Mouse (Mus musculus): ENCODE results near the gene Nkiras2. TPM values are rescaled to one million over a fixed set of nuclear protein-coding genes. Genes with fewer than 3 reads are reported as not detected.
"Not testable (repeated sequence)": the region's sequence is repeated elsewhere in the genome, so short reads cannot be mapped to it uniquely, and the experiment has no call there.

Gene Nkiras2
- polyA plus RNA-seq, 1 experiment: 23.5 TPM

- DNase-seq (ENCODE audit: extremely low spot score in 1 of 2, low spot score in 1 of 2): no peak
Observed at GRCm38 (mm10) chr11:100625754-100626700, 7.0 kb downstream of the Nkiras2 start.

DNA sequence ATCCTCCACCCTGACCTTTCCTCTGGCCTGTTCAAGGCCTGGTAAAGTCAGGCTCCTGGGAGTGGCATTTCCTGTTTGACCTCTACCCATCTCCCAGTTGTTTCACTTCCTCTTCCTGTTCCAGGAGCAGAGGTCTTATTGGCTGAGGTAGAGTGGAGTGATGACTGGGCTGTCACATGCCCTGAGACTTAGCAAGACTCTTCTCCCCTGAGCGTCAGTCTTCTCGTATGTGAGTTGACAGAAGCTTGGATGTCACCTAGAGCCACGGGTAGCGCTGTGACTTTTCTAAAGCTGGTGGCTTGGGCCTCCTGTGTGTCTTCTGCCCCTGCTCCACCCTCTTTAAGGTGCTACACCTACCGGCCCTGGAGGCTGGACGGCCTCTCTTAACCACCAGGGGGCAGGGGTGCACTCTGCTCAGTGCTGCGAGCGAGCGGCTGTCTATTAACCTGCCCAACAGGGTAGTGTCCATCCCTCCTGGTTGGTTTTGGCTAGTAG is 7.7 kb downstream of the Nkiras2 start:
- peak in 1 of 2 experiments; percentile 77 for DNase-seq (ENCODE audit: extremely low spot score in 1 of 2, low spot score in 1 of 2)

DNA sequence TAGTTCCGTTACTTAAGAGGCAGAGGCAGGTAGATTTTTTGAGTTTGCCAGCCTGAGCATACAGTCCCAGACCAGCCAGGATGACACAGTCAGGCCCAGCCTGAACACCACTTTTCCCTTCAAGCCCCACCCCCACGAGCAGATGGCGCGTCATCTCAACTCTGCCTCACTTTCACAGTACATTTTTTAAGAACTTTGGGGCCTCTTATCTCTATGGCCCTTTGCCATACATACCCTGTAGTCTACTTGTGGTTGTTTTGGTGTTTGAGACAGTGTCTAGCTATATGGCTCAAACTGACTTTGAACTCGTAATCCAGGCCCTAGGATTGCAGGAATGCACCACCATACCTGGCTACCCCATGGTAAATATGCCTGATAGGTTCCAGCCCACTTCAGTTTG is 9.0 kb downstream of the Nkiras2 start:
- DNase-seq (ENCODE audit: extremely low spot score in 1 of 2, low spot score in 1 of 2): no peak

- no peak for DNase-seq (ENCODE audit: extremely low spot score in 1 of 2, low spot score in 1 of 2)
Observed at GRCm38 (mm10) chr11:100628862-100629352, 9.9 kb downstream of the Nkiras2 start.

DNA sequence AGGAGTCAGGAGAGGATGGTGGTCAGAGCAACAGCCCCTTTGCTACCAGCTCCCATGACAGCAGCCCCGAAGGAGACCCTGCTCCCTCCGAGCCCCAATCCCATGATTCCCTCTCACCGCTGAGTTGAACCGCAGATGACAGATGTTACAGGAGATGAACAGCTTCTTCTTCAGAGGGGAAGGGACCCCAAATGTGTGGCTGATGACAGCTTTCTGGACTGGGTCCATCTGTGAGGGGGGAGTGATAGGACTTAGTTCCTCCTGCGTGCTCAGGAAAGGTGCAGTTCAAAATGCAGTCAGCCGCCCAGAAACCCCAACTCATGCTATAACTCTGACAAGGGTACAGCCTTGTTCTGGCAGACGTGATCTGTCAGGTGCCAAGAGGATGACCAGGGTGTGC is 15.5 kb downstream of the Nkiras2 start:
- no peak for DNase-seq (ENCODE audit: extremely low spot score in 1 of 2, low spot score in 1 of 2)

- peak in 1 of 2 experiments; percentile 70 for DNase-seq (ENCODE audit: extremely low spot score in 1 of 2, low spot score in 1 of 2)
Observed at GRCm38 (mm10) chr11:100640159-100640906, 21.3 kb downstream of the Nkiras2 start.

- DNase-seq (ENCODE audit: extremely low spot score in 1 of 2, low spot score in 1 of 2): peak in 1 of 2 experiments; percentile 57
Observed at GRCm38 (mm10) chr11:100643612-100644575, 24.9 kb downstream of the Nkiras2 start.

- DNase-seq (ENCODE audit: extremely low spot score in 1 of 2, low spot score in 1 of 2): no peak
Observed at GRCm38 (mm10) chr11:100646265-100646664, 27.2 kb downstream of the Nkiras2 start.

DNA sequence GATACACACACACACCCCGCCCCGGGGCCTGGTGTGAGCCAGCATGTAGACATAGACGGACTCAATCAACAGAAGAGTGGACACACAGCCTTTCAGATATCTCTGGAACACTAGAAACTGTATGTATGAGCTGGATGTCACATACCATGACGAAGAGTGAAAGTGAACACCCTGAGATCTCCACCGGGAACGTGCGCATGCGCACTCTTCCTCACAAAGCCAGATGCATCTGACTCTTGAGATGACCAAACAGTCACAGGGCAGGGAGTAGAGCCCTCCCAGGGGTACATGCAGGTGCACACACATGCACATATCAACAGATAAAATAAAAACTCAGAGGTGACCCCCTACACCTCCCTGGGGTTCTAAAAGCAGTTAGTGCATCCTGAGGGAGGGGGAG is 29.4 kb downstream of the Nkiras2 start:
- DNase-seq (ENCODE audit: extremely low spot score in 1 of 2, low spot score in 1 of 2): no peak

DNA sequence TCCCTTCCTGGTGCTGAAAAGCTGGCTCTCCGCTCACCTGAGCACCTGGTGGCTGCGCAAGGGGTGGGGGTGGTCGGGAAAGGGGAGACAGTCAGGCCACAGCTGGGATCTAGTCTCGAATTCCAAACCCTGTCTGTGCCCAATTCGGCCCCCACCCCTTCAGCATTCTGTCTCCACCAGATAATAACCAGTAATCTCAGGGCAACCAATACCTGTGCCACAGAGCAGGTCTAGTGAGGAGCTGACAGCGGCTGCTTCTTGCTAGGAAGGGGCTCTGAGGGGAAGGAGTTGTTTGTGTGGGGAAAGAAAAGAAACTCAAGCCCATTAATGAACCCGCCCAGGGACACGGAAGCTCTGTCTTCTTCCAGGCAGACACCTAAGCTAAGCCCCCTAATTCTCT is 32.2 kb downstream of the Nkiras2 start:
- no peak for DNase-seq (ENCODE audit: extremely low spot score in 1 of 2, low spot score in 1 of 2)

GRCm38 (mm10) chr11:100651748-100652147 is 32.7 kb downstream of the Nkiras2 start:
- DNase-seq (ENCODE audit: extremely low spot score in 1 of 2, low spot score in 1 of 2): no peak

DNA sequence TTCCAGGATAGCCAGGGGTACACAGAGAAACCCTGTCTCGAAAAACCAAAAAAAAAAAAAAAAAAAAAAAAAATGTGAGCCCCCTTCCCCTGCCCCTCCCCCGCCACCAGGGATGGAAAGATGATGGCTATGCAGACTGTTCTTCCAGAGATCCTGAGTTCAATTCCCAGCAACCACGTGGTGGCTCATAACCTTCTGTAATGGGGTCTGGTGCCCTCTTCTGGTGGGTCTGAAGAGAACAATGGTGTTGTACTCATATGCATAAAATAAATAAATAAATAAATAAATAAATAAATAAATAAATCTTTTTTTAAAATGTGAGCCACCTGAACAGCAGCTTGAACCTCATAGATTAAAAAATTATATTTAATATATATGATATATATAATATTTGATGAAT is 36.5 kb downstream of the Nkiras2 start:
- DNase-seq (ENCODE audit: extremely low spot score in 1 of 2, low spot score in 1 of 2): not testable (repeated sequence)

DNA sequence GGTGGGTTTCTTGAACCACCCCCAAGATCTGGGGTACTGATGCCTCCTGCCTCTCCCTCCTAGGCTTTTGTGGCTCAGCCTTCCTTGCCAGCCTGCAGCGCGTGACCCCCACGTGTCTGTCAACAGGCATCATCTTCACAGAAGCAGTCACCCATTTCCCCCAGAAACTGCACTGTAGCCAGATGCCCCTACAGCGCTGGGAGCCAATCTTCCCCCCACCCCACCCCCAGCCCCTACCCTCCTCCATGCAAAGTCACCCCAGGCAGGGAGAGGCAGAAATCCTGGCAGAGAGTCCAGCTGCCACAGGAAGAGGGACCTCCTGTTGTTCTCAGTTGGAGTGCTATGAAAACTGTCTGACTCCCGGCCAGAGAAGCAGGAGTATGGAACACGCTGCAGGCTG is 37.4 kb downstream of the Nkiras2 start:
- DNase-seq (ENCODE audit: extremely low spot score in 1 of 2, low spot score in 1 of 2): no peak

DNA sequence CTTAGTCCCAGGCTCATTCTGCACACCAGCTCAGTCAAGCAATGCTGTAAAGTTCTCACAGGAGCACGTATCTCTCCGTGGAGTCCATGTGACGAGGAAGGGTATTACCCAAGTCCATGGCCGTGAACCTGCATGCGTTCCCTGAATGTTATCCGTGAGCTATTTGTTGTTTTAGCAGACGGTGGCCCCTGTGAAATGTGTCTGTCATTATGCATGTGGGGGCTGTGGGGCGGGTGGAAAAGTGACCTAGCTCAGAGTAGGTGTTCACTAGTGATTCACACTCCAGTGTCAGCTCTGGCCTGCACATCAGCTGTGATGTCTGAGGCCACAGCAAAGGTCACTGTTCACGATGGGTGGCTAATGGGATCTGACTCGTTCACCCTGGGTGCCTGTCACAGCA is 40.8 kb downstream of the Nkiras2 start:
- no peak for DNase-seq (ENCODE audit: extremely low spot score in 1 of 2, low spot score in 1 of 2)

DNA sequence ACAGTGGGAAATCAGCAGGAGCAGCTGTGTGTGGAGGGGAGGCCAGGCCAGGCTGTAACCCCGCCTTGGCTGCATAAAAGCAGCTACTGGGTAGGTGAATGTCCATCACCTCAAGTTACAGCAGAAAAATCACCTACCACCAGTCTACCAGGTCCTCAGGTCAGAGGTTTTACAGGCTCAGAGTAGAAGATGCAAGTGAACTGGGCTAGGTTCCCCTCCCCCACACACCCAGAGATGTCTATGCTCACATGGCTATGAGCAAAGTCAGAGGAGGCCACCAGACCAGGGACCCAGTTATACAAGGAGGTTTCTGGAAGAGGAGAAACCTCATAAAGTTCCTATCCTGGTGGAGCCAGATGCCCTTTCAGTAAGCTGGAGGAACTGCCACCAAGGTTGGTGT is 52.0 kb downstream of the Nkiras2 start:
- DNase-seq (ENCODE audit: extremely low spot score in 1 of 2, low spot score in 1 of 2): no peak

- DNase-seq (ENCODE audit: extremely low spot score in 1 of 2, low spot score in 1 of 2): no peak
Observed at GRCm38 (mm10) chr11:100671956-100672355, 52.9 kb downstream of the Nkiras2 start.

- no peak for DNase-seq (ENCODE audit: extremely low spot score in 1 of 2, low spot score in 1 of 2)
Observed at GRCm38 (mm10) chr11:100673169-100673568, 54.1 kb downstream of the Nkiras2 start.
